Mouse (Mus musculus) embryonic facial prominence, embryonic 11.5 days (tissue): ENCODE data around the gene Sdhaf2. TPM values are rescaled to one million over a fixed set of nuclear protein-coding genes. Genes with fewer than 3 reads are reported as not detected.

Experiments
- ATAC-seq: fragments of 200-750 bp; cut with Nextera tagmentation; replicated peaks from 2 replicates; pipeline ENCODE4 v1.8.0; 2017; ENCODE audit warnings: low read depth; ENCODE audit not compliant: insufficient number of reproducible peaks, low FRiP score, low TSS enrichment
- DNase-seq: peaks from one replicate; pipeline ENCODE4 v3.0.0-alpha.2; 2015; ENCODE audit warnings: low spot score
- H3K27ac ChIP-seq: fragments of 300-500 bp; sonication (generic); replicated peaks from 2 replicates; pipeline ENCODE4 v1.5.1; 2014; ENCODE audit warnings: mild to moderate bottlenecking, low read depth, low read length, control low read depth
- H3K27me3 ChIP-seq: fragments of 300-500 bp; sonication (generic); 2 replicates; pipeline ENCODE4 v1.6.1; 2014; ENCODE audit warnings: mild to moderate bottlenecking, low read length, moderate library complexity, mixed read lengths; ENCODE audit not compliant: control insufficient read depth, insufficient read depth
- H3K36me3 ChIP-seq: fragments of 300-500 bp; sonication (generic); replicated peaks from 2 replicates; pipeline ENCODE4 v1.6.1; 2014; ENCODE audit warnings: low read depth, mild to moderate bottlenecking, low read length, moderate library complexity, mixed read lengths; ENCODE audit not compliant: control insufficient read depth, insufficient read depth
- H3K4me1 ChIP-seq: fragments of 300-500 bp; sonication (generic); 2 replicates; pipeline ENCODE4 v1.6.1; 2014; ENCODE audit warnings: low read length, mixed read lengths; ENCODE audit not compliant: control insufficient read depth, insufficient read depth
- H3K4me2 ChIP-seq: fragments of 300-500 bp; sonication (generic); 2 replicates; pipeline ENCODE4 v1.6.1; 2014; ENCODE audit warnings: low read depth, mild to moderate bottlenecking, control low read depth, low read length, moderate library complexity
- H3K4me3 ChIP-seq: fragments of 300-500 bp; sonication (generic); 2 replicates; pipeline ENCODE4 v1.5.1; 2014; ENCODE audit warnings: low read depth, low read length, control low read depth
- H3K9ac ChIP-seq: fragments of 300-500 bp; sonication (generic); replicated peaks from 2 replicates; pipeline ENCODE4 v1.6.1; 2014; ENCODE audit warnings: mild to moderate bottlenecking, control low read depth, low read length
- H3K9me3 ChIP-seq: fragments of 300-500 bp; sonication (generic); replicated peaks from 2 replicates; pipeline ENCODE4 v1.6.1; 2016; ENCODE audit warnings: mild to moderate bottlenecking, low read length, inconsistent platforms, mixed read lengths; ENCODE audit not compliant: control insufficient read depth
- WGBS: fragments of 180-500 bp; shearing (Covaris S2); extraction: QIAGEN DNeasy Blood & Tissue Kit; methylation state at CpG from one replicate; pipeline ENCODE4 v1.1.7; 2014; 5-methylcytosine and 5-hydroxymethylcytosine counted together
- polyA plus RNA-seq: library from polyadenylated mRNA; unstranded; fragments of >200 nt; fragmentation: Nextera tagmentation; extraction: Ambion mirVana; gene quantifications from 2 replicates; pipeline ENCODE4 v1.2.1, GENCODE M21; 2014

Sdhaf2 gene
- polyA plus RNA-seq, 1 experiment from 2014 or later: 60.4 TPM

DNA sequence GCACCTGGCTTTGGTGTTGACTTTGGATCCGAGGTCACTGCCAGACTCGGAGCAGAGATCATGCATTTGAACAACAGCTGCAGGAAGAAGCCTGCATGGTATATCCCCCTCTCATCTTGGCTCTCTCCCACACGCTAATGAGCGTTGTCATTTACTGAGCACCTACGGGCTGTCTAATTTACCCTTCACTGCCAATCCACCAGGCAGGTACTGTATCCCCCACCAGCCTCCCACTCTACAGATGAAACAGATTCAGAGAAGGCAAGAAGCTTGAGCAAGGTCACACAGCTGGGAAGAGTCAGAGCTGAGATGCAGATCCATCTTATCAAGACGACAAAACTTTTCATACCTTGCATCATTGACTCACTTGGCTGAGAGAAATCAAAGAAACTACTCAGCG, 64.4 kb downstream of the Sdhaf2 start:
- H3K4me1 ChIP-seq: no peaks in the 10 kb centered on the region; the same call in 1 of the 2 replicates
- H3K4me3 ChIP-seq: no peak overlapping the region
- 50% methylated on average over 7 of the region's 7 CpGs for WGBS
- H3K9ac ChIP-seq: no peak overlapping the region
- no peaks in the 10 kb centered on the region for H3K36me3 ChIP-seq
- ATAC-seq (no peak), DNase-seq (no peak)
- no peaks in the 10 kb centered on the region for H3K9me3 ChIP-seq
- peaks cover 36% of the 10 kb centered on the region for H3K27me3 ChIP-seq
- H3K4me2 ChIP-seq: no peak overlapping the region
- H3K27ac ChIP-seq: no peak overlapping the region

DNA sequence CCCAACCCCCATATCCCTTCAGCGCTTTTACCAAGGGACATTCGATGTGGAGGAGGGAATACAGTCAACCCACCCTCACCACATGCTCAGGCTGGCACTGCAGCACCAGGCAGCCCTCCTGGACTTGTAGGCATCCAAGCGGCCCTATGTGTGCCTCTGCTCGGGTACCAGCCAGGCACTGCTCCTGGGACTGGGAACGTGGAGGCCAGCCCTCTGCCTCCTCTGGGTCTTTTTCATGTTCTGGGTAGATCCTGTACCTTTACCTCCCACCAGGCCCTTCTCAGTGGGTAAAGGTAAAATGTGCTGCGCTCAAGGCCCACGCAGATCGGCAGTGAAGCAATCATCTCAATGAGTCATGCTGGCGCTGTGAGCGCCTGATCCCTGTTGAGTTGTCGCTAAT, 66.0 kb downstream of the Sdhaf2 start:
- 35% methylated on average over 11 of the region's 11 CpGs for WGBS
- ATAC-seq: no peak
- no peaks in the 10 kb centered on the region for H3K9me3 ChIP-seq
- H3K27ac ChIP-seq: no peak overlapping the region
- peaks cover 51% of the 10 kb centered on the region for H3K27me3 ChIP-seq
- no peak overlapping the region for H3K9ac ChIP-seq
- H3K4me1 ChIP-seq: no peaks in the 10 kb centered on the region; the same call in 1 of the 2 replicates
- no peak overlapping the region for H3K4me2 ChIP-seq
- no peak overlapping the region for H3K4me3 ChIP-seq
- no peak for DNase-seq
- no peaks in the 10 kb centered on the region for H3K36me3 ChIP-seq

DNA sequence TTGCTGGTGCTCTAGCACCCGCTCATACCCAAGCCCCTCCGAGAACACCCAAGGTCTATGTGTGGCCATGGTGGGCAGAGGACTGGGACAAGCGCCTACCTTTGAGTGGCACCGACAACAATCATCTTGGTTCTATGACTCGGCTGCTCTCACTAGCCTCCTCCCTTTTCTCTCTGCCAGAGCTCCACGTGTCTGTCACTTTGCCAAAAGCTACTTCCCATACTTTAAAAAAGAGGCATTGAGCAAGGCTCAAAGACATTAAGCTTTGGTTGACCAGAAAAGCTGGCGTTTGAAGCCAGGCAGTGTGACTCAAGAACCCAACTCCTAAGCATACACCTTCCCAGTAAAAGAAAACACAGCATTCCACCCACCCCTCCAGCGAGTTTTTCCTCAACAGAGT, 67.8 kb downstream of the Sdhaf2 start:
- ATAC-seq (no peak; the same call in 1 of the 2 replicates), DNase-seq (no peak)
- peaks cover 52% of the 10 kb centered on the region for H3K27me3 ChIP-seq
- no peak overlapping the region for H3K9ac ChIP-seq
- H3K4me2 ChIP-seq: no peak overlapping the region
- no peaks in the 10 kb centered on the region for H3K36me3 ChIP-seq
- 24% methylated on average over 8 of the region's 8 CpGs for WGBS
- no peak overlapping the region for H3K27ac ChIP-seq
- H3K4me3 ChIP-seq: no peak overlapping the region
- no peaks in the 10 kb centered on the region for H3K4me1 ChIP-seq
- no peaks in the 10 kb centered on the region for H3K9me3 ChIP-seq

DNA sequence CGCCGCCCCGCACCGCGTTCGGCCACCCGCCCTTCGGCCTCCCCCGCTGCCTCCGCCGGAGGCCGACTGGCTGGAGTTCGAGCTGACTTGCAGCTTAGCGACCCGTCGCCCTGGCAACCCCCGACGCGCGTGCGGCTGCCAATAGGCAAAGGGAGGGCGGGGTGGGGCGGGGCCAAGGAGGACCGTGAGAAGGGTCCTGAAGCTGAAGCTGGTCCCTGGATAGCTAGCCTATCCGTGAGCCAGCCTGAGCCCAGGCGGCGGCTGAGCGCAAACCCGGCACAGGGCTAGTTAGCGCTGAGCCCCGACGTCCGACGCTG, 68.5 kb downstream of the Sdhaf2 start:
- no peaks in the 10 kb centered on the region for H3K36me3 ChIP-seq
- ATAC-seq (peak; percentile 95), DNase-seq (peak; percentile 95)
- no peaks in the 10 kb centered on the region for H3K9me3 ChIP-seq
- H3K4me2 ChIP-seq: peak overlapping the region; percentile 92
- under 1% methylated on average over 30 of the region's 34 CpGs for WGBS
- H3K4me3 ChIP-seq: peak overlapping the region; percentile 55
- H3K27me3 ChIP-seq: peaks cover 52% of the 10 kb centered on the region
- H3K4me1 ChIP-seq: no peaks in the 10 kb centered on the region
- H3K9ac ChIP-seq: no peak overlapping the region
- no peak overlapping the region for H3K27ac ChIP-seq

DNA sequence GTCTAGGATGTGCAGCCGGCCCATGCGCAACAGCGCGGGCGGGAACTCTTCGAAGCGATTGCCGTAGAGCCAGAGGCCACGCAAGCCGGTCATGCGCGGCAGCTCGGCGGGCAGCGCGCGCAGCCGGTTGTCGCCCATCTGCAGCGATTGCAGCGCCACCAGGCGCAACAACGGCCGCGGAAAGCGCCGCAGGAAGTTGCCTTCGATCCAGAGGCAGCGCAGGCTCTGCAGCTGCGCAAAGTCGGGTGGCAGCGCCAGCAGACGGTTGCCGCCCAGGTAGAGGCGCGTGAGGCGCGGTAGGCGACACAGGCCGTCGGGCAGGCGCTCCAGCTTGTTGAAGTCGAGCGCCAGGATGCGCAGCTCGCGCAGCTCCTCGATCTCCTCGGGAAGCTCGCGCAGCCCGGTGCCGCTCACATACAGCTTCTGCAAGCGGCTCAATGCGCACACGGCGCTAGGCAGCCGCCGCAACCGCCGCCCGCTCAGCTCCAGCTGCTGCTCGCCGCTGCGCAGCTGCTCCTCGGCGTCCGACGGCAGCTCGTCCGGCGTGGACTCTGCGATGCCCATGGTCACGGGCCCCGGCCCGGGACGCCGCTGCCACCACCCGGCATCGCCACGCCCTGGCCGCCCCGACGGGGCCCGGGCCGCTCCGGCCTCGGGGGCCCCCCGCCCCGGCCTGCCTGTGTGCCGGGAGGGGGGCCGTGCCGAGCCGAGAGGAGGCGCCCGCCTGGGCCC, 69.0 kb downstream of the Sdhaf2 start, which contains the start of gene Lrrc10b:
Gene Lrrc10b, minus strand, starts transcription at position 722 of the 732 bp plus-strand sequence.
- ATAC-seq: peak; percentile 61
- WGBS: under 1% methylated on average over 86 of the region's 96 CpGs
- Histone ChIP-seq H3K27ac (no peak within 1 kb of the TSS), H3K4me3 (peak within 1 kb of the TSS; percentile 55), H3K9ac (peak within 1 kb of the TSS; percentile 57), H3K4me1 (no peaks in the 10 kb centered on the region), H3K9me3 (no peaks in the 10 kb centered on the region), H3K36me3 (no peaks in the 10 kb centered on the region), H3K4me2 (peak within 1 kb of the TSS; percentile 92), H3K27me3 (peaks cover 52% of the 10 kb centered on the region)
- peak; percentile 79 for DNase-seq

DNA sequence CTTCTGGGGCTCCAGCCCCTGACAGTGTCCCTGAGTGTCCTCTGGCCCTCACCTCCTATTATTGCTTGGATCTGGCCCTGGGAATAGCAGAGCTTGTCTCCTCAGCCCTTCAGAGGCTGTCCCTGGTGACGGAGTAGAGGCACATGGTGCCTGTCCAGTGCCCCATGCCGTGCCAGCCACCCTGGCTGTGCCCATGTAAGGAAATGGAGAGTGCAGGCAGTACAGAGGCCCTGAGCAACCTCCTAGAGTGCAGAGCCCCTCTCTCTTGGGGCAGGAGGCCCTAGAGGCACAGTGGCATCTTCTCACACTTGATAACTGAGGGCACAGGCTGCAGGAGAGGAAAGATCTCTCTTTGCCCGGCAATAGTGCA, 70.5 kb downstream of the Sdhaf2 start:
- peaks cover 47% of the 10 kb centered on the region for H3K27me3 ChIP-seq
- H3K4me2 ChIP-seq: no peak overlapping the region
- DNase-seq (no peak), ATAC-seq (no peak)
- no peak overlapping the region for H3K27ac ChIP-seq
- no peak overlapping the region for H3K9ac ChIP-seq
- no peaks in the 10 kb centered on the region for H3K4me1 ChIP-seq
- no peak overlapping the region for H3K4me3 ChIP-seq
- H3K9me3 ChIP-seq: no peaks in the 10 kb centered on the region
- H3K36me3 ChIP-seq: no peaks in the 10 kb centered on the region
- 76% methylated on average over 3 of the region's 3 CpGs for WGBS

DNA sequence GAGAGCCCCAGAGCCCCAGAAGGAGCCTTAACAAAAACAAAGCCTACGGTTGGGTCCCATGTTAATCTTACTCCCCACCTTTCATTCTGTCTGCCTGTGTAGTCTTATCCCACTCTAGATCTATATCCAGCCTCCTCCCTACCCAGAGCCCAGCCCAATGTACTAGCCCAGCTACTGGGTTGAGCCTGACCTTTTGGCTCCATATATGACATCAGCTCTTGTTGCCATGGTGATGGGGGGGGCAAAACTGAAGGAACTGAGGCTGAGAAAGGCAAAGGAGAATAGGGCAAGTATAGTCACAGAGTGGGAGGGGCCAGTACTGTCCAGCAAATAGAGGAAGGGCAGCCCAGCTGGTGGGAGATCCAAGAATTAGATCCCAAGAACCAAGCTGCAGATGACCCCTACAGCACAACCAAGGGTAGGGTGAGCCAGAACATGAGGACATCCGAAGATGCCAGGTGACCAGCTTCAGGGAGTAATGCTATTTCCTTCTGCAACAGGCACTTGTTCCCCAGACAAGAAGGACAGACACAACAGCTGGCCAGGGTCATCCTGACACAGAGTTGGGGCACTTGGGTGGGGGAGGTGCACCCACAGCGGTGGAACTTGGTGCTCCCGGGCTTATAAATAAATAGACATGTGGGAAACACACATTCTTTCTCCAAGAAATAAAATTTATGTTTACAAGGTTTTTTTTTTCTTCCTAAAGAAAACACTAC, 71.1 kb downstream of the Sdhaf2 start:
- no peak overlapping the region for H3K4me3 ChIP-seq
- H3K27ac ChIP-seq: no peak overlapping the region
- DNase-seq (no peak), ATAC-seq (no peak)
- H3K4me2 ChIP-seq: no peak overlapping the region; the same call in 1 of the 2 replicates
- no peaks in the 10 kb centered on the region for H3K36me3 ChIP-seq
- peaks cover 46% of the 10 kb centered on the region for H3K27me3 ChIP-seq
- H3K4me1 ChIP-seq: no peaks in the 10 kb centered on the region
- H3K9me3 ChIP-seq: no peaks in the 10 kb centered on the region
- no peak overlapping the region for H3K9ac ChIP-seq
- WGBS: 64% methylated on average over 4 of the region's 4 CpGs
